Mouse (Mus musculus) ES-E14 (cell line): Measurements from ENCODE around the gene Spaca3.

Experiments
- HCFC1 ChIP-seq: IDR thresholded peaks from 2 replicates; pipeline ENCODE4 v1.6.1; 2012; ENCODE audit warnings: low read length, inconsistent platforms, borderline replicate concordance; ENCODE audit not compliant: insufficient read depth
- ZC3H11A ChIP-seq: IDR thresholded peaks from 2 replicates; pipeline ENCODE4 v1.6.1; 2012; ENCODE audit warnings: low read depth, mild to moderate bottlenecking, inconsistent platforms, low read length, borderline replicate concordance
- ZNF384 ChIP-seq: IDR thresholded peaks from 2 replicates; pipeline ENCODE4 v1.6.1; 2012; ENCODE audit warnings: low read depth, low read length, inconsistent platforms

GRCm38 (mm10) chr11:80878026-80878425 lies 19.9 kb downstream of the Spaca3 start:
- no peak for TF ChIP-seq ZNF384
- TF ChIP-seq ZC3H11A: no peak
- TF ChIP-seq HCFC1: no peak
